Mouse (Mus musculus) midbrain, postnatal 0 days (tissue): ENCODE measurements around the gene Ldoc1. TPM values are rescaled to one million over a fixed set of nuclear protein-coding genes. Genes with fewer than 3 reads are reported as not detected.
A peak's percentile ranks its signal among the peaks of the same experiment; 100 is the strongest.

Experiments used
- ATAC-seq: fragments of 200-750 bp; cut with Nextera tagmentation; 2 replicates; pipeline ENCODE4 v1.8.0; 2017; ENCODE audit warnings: moderate number of reproducible peaks, mild to moderate bottlenecking, moderate TSS enrichment, moderate library complexity; ENCODE audit not compliant: low FRiP score
- DNase-seq: peaks from one replicate; pipeline ENCODE4 v3.0.0-alpha.2; 2015; ENCODE audit warnings: low spot score
- H3K27ac ChIP-seq: fragments of 300-500 bp; sonication (generic); 2 replicates; pipeline ENCODE4 v1.5.1; 2014; ENCODE audit warnings: low read depth, mild to moderate bottlenecking, low read length, mixed read lengths
- H3K27me3 ChIP-seq: fragments of 300-500 bp; sonication (generic); 2 replicates; pipeline ENCODE4 v1.6.1; 2014; ENCODE audit warnings: low read length, control low read depth, mixed read lengths; ENCODE audit not compliant: insufficient read depth
- H3K36me3 ChIP-seq: fragments of 300-500 bp; sonication (generic); 2 replicates; pipeline ENCODE4 v1.6.1; 2014; ENCODE audit warnings: low read length, control low read depth, mixed read lengths; ENCODE audit not compliant: insufficient read depth
- H3K4me1 ChIP-seq: fragments of 300-500 bp; sonication (generic); 2 replicates; pipeline ENCODE4 v1.6.1; 2014; ENCODE audit warnings: mild to moderate bottlenecking, control low read depth, antibody characterized with exemption, low read length, mixed read lengths; ENCODE audit not compliant: insufficient read depth
- H3K4me2 ChIP-seq: fragments of 300-500 bp; sonication (generic); 2 replicates; pipeline ENCODE4 v1.6.1; 2014; ENCODE audit warnings: low read depth, mild to moderate bottlenecking, low read length, mixed read lengths; ENCODE audit not compliant: poor library complexity, severe bottlenecking
- H3K4me3 ChIP-seq: fragments of 300-500 bp; sonication (generic); 2 replicates; pipeline ENCODE4 v1.5.1; 2014; ENCODE audit warnings: low read depth, mild to moderate bottlenecking, low read length, moderate library complexity
- H3K9ac ChIP-seq: fragments of 300-500 bp; sonication (generic); replicated peaks from 2 replicates; pipeline ENCODE4 v1.6.1; 2014; ENCODE audit warnings: mild to moderate bottlenecking, low read length, moderate library complexity, mixed read lengths; ENCODE audit not compliant: poor library complexity, severe bottlenecking
- H3K9me3 ChIP-seq: fragments of 300-500 bp; sonication (generic); 2 replicates; pipeline ENCODE4 v1.6.1; 2016; ENCODE audit warnings: low read length, control low read depth
- CTCF ChIP-seq: IDR thresholded peaks from 2 replicates; pipeline ENCODE4 v1.5.1; 2016; ENCODE audit warnings: antibody characterized with exemption, mild to moderate bottlenecking
- WGBS: fragments of 180-500 bp; shearing (Covaris S2); extraction: QIAGEN DNeasy Blood & Tissue Kit; methylation state at CpG from one replicate; pipeline ENCODE4 v1.1.7; 2014; 5-methylcytosine and 5-hydroxymethylcytosine counted together
- polyA plus RNA-seq: library from polyadenylated mRNA; unstranded; fragments of >200 nt; fragmentation: Nextera tagmentation; extraction: Ambion mirVana; gene quantifications from 2 replicates; pipeline ENCODE4 v1.2.1, GENCODE M21; 2015
- total RNA-seq: library from RNA; depleted of rRNA; stranded (reverse); fragments of >200 nt; gene quantifications from 2 replicates; pipeline ENCODE4 v1.2.3, GENCODE M21; 2014; rRNA removed

The Ldoc1 gene
- total RNA-seq (4.8 and 10.6 TPM in 2 replicates), polyA plus RNA-seq (9.7 and 9.9 TPM in 2 replicates)

- DNase-seq (no peak), ATAC-seq (no peak)
- no peaks in the 10 kb centered on the region for H3K9me3 ChIP-seq
- H3K36me3 ChIP-seq: no peaks in the 10 kb centered on the region
- peak within 1 kb of the TSS; percentile 36 for H3K4me3 ChIP-seq
- no peaks in the 10 kb centered on the region for H3K27me3 ChIP-seq
- H3K9ac ChIP-seq: no peak within 1 kb of the TSS
- no peak for TF ChIP-seq CTCF
- H3K4me1 ChIP-seq: no peaks in the 10 kb centered on the region
- 40% methylated on average over 32 of the region's 34 CpGs for WGBS
- H3K4me2 ChIP-seq: peak within 1 kb of the TSS; percentile 52
- no peak within 1 kb of the TSS for H3K27ac ChIP-seq
These were observed at the start of gene Ldoc1 for GRCm38 (mm10) chrX:61709302-61710033. Gene Ldoc1, plus strand, starts transcription at chrX:61709497.

GRCm38 (mm10) chrX:61710131-61710530, 834 bp downstream of the Ldoc1 start:
- Histone ChIP-seq H3K27ac (no peak overlapping the region), H3K4me1 (no peaks in the 10 kb centered on the region), H3K4me2 (no peak overlapping the region), H3K4me3 (no peak overlapping the region), H3K9ac (no peak overlapping the region), H3K36me3 (no peaks in the 10 kb centered on the region), H3K27me3 (no peaks in the 10 kb centered on the region), H3K9me3 (no peaks in the 10 kb centered on the region)
- 92% methylated on average over 6 of the region's 7 CpGs for WGBS
- ATAC-seq: no peak
- no peak for TF ChIP-seq CTCF
- no peak for DNase-seq

GRCm38 (mm10) chrX:61722281-61723028, 13.2 kb downstream of the Ldoc1 start:
- no peak overlapping the region for H3K9ac ChIP-seq
- no peak overlapping the region for H3K4me3 ChIP-seq
- no peaks in the 10 kb centered on the region for H3K9me3 ChIP-seq
- H3K4me2 ChIP-seq: no peak overlapping the region
- ATAC-seq (peak; percentile 34; the same call in 1 of the 2 replicates), DNase-seq (peak; percentile 38)
- H3K27ac ChIP-seq: no peak overlapping the region
- no peaks in the 10 kb centered on the region for H3K27me3 ChIP-seq
- TF ChIP-seq CTCF: no peak
- no peaks in the 10 kb centered on the region for H3K36me3 ChIP-seq
- 41% methylated on average over 11 of the region's 12 CpGs for WGBS
- no peaks in the 10 kb centered on the region for H3K4me1 ChIP-seq

GRCm38 (mm10) chrX:61723029-61723980, 14.0 kb downstream of the Ldoc1 start:
- no peaks in the 10 kb centered on the region for H3K4me1 ChIP-seq
- ATAC-seq (no peak), DNase-seq (peak; percentile 0)
- H3K27me3 ChIP-seq: no peaks in the 10 kb centered on the region
- no peak overlapping the region for H3K27ac ChIP-seq
- no peaks in the 10 kb centered on the region for H3K9me3 ChIP-seq
- WGBS: 59% methylated on average over 9 of the region's 9 CpGs
- no peak overlapping the region for H3K4me3 ChIP-seq
- no peak for TF ChIP-seq CTCF
- H3K36me3 ChIP-seq: no peaks in the 10 kb centered on the region
- no peak overlapping the region for H3K9ac ChIP-seq
- no peak overlapping the region for H3K4me2 ChIP-seq

GRCm38 (mm10) chrX:61727516-61728310, 18.4 kb downstream of the Ldoc1 start:
- no peak overlapping the region for H3K9ac ChIP-seq
- no peaks in the 10 kb centered on the region for H3K27me3 ChIP-seq
- no peaks in the 10 kb centered on the region for H3K4me1 ChIP-seq
- no peak overlapping the region for H3K4me3 ChIP-seq
- H3K27ac ChIP-seq: no peak overlapping the region
- DNase-seq: no peak
- no peaks in the 10 kb centered on the region for H3K36me3 ChIP-seq
- H3K4me2 ChIP-seq: no peak overlapping the region
- ATAC-seq: no peak
- TF ChIP-seq CTCF: no peak
- H3K9me3 ChIP-seq: no peaks in the 10 kb centered on the region
- 55% methylated on average over 2 of the region's 2 CpGs for WGBS
